Mouse (Mus musculus) hindbrain, postnatal 0 days (tissue): ENCODE data around the gene Trabd. TPM values are rescaled to one million over a fixed set of nuclear protein-coding genes. Genes with fewer than 3 reads are reported as not detected.

Experiments used
- ATAC-seq: fragments of 200-750 bp; cut with Nextera tagmentation; 2 replicates; pipeline ENCODE4 v1.8.0; 2017; ENCODE audit warnings: mild to moderate bottlenecking, moderate TSS enrichment, moderate library complexity
- DNase-seq: peaks from one replicate; pipeline ENCODE4 v3.0.0-alpha.2; 2015; ENCODE audit warnings: low spot score
- H3K27ac ChIP-seq: fragments of 300-500 bp; sonication (generic); 2 replicates; pipeline ENCODE4 v1.5.1; 2014; ENCODE audit warnings: mild to moderate bottlenecking
- H3K27me3 ChIP-seq: fragments of 300-500 bp; sonication (generic); 2 replicates; pipeline ENCODE4 v1.6.1; 2014; ENCODE audit warnings: low read length, mixed read lengths; ENCODE audit not compliant: insufficient read depth
- H3K36me3 ChIP-seq: fragments of 300-500 bp; sonication (generic); 2 replicates; pipeline ENCODE4 v1.6.1; 2014; ENCODE audit warnings: low read length, mixed read lengths; ENCODE audit not compliant: insufficient read depth
- H3K4me1 ChIP-seq: fragments of 300-500 bp; sonication (generic); 2 replicates; pipeline ENCODE4 v1.6.1; 2014; ENCODE audit warnings: antibody characterized with exemption, low read length, mixed read lengths; ENCODE audit not compliant: insufficient read depth
- H3K4me2 ChIP-seq: fragments of 300-500 bp; sonication (generic); 2 replicates; pipeline ENCODE4 v1.6.1; 2014; ENCODE audit warnings: low read depth, mild to moderate bottlenecking, low read length, moderate library complexity, mixed read lengths
- H3K4me3 ChIP-seq: fragments of 300-500 bp; sonication (generic); 2 replicates; pipeline ENCODE4 v1.5.1; 2014; ENCODE audit warnings: low read length
- H3K9ac ChIP-seq: fragments of 300-500 bp; sonication (generic); replicated peaks from 2 replicates; pipeline ENCODE4 v1.6.1; 2014; ENCODE audit warnings: mild to moderate bottlenecking, low read length, moderate library complexity, mixed read lengths
- H3K9me3 ChIP-seq: fragments of 300-500 bp; sonication (generic); 2 replicates; pipeline ENCODE4 v1.6.1; 2016; ENCODE audit warnings: low read length, mixed read lengths
- CTCF ChIP-seq: IDR thresholded peaks from 2 replicates; pipeline ENCODE4 v1.5.1; 2016; ENCODE audit warnings: antibody characterized with exemption, control low read depth, low read depth
- WGBS: fragments of 180-500 bp; shearing (Covaris S2); extraction: QIAGEN DNeasy Blood & Tissue Kit; methylation state at CpG from one replicate; pipeline ENCODE4 v1.1.7; 2014; 5-methylcytosine and 5-hydroxymethylcytosine counted together
- polyA plus RNA-seq: library from polyadenylated mRNA; unstranded; fragments of >200 nt; fragmentation: Nextera tagmentation; extraction: Ambion mirVana; gene quantifications from 2 replicates; pipeline ENCODE4 v1.2.1, GENCODE M21; 2015
- total RNA-seq: library from RNA; depleted of rRNA; stranded (reverse); fragments of >200 nt; gene quantifications from 2 replicates; pipeline ENCODE4 v1.2.3, GENCODE M21; 2014

Trabd gene
- total and polyA plus RNA-seq, 2 experiments from 2014 or later = 26.1 to 47.8 TPM

DNA sequence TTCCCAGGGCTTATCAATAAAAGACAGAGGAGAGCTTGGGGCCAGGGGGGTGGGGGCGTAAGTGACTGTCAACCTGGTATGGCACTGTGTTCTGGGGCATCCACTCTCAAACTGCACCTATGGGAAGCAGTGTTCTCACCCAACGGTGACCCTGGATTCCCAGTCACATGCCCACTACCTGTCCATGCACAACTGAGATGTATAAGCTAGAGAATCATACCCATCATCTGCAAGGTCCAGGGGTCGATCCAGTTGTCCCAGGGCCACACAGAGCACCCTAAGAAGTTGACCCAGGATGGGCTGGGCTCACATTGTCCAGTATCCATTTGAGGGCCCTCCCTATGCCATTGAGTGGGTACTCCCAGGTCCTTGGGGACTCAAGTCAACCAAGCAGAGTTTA is 49.4 kb downstream of the Trabd start:
- Histone ChIP-seq H3K36me3 (no peaks in the 10 kb centered on the region), H3K9ac (peak overlapping the region; percentile 83; the same call in 1 of the 2 replicates), H3K27ac (peak overlapping the region; percentile 93; the same call in 1 of the 2 replicates), H3K4me1 (peaks cover 33% of the 10 kb centered on the region), H3K4me2 (no peak overlapping the region), H3K9me3 (no peaks in the 10 kb centered on the region), H3K27me3 (no peaks in the 10 kb centered on the region), H3K4me3 (no peak overlapping the region)
- DNase-seq (no peak), ATAC-seq (no peak)
- no peak for TF ChIP-seq CTCF
- 91% methylated on average over 3 of the region's 3 CpGs for WGBS

DNA sequence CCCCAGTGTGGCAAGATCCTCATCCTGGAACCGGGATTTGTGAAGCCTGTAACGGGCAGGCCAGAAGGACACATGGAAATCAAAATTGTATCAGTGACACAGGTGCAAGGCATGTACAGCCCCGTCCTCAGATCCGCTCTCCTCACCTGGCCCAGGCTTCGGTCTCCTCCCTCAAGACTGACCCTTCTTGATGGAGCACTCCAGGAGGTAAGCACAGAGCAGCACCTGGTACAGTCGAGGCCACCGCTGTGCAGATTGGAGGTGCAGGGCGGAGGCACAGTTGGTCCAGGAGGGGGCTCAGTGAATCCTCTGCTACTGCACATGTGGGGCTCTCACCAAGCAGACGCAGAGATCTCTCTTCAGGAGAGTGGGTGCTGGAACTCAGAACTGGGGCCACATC is 50.4 kb downstream of the Trabd start:
- no peak for TF ChIP-seq CTCF
- H3K4me1 ChIP-seq = peaks cover 33% of the 10 kb centered on the region
- WGBS = 98% methylated on average over 9 of the region's 9 CpGs
- H3K27me3 ChIP-seq = no peaks in the 10 kb centered on the region
- no peak overlapping the region for H3K4me2 ChIP-seq
- no peak overlapping the region for H3K9ac ChIP-seq
- no peak overlapping the region for H3K27ac ChIP-seq
- H3K36me3 ChIP-seq = no peaks in the 10 kb centered on the region
- H3K4me3 ChIP-seq = no peak overlapping the region
- H3K9me3 ChIP-seq = no peaks in the 10 kb centered on the region
- ATAC-seq (no peak), DNase-seq (no peak)

DNA sequence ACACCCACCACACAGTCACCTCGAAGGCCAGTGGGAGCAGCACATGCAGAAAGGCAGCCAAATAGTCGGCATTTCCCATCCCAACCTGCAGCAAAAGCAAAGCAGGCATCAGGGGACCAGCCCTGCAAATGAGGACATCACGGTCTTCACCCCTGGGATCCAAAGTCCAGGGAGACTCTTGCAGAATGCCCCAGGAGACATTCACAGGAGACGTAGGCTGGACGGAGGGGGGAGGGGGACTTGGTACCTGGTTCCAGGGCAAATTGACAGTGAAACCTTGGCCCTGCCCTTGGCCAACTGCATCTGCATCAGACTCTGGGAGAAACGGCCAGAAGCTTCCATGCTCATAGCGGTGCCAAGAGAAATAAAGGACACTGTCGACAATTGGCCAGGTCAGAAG is 51.7 kb downstream of the Trabd start:
- ATAC-seq (no peak), DNase-seq (no peak)
- H3K27ac ChIP-seq = no peak overlapping the region
- 86% methylated on average over 8 of the region's 8 CpGs for WGBS
- no peak overlapping the region for H3K4me3 ChIP-seq
- no peak overlapping the region for H3K4me2 ChIP-seq
- H3K36me3 ChIP-seq = no peaks in the 10 kb centered on the region
- H3K27me3 ChIP-seq = no peaks in the 10 kb centered on the region
- H3K4me1 ChIP-seq = peaks cover 23% of the 10 kb centered on the region
- H3K9ac ChIP-seq = no peak overlapping the region
- no peak for TF ChIP-seq CTCF
- H3K9me3 ChIP-seq = no peaks in the 10 kb centered on the region

DNA sequence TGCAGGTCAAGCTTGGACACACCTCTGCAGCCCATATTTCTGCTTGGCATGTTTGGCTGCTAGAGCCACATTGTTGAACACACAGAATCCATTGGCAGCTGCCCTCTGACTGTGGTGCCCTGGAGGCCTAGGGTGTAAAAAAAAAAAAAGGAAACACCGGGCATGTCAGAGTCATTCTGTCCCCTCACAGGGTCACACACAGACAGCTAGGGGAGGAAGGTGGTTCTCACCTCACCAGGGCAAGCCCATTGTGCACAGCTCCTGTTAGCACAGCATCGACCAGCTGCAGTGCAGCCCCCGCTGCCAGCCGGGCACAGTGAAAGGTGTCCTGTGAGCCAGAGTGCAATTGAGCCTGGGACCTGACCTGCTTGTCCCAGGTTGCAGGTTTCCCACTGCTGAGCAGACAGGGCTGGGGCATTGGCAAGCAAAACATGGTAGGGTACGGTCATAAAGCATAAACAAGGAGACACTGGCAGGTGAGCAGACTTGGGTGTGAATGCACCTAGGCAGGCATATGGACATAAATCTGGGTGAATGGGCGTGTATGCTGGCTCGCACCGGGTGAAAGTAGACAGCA is 52.5 kb downstream of the Trabd start:
- no peaks in the 10 kb centered on the region for H3K9me3 ChIP-seq
- ATAC-seq (no peak), DNase-seq (no peak)
- peak overlapping the region; percentile 78 for H3K4me2 ChIP-seq
- peak overlapping the region; percentile 76; the same call in 1 of the 2 replicates for H3K27ac ChIP-seq
- peak overlapping the region; percentile 58 for H3K4me3 ChIP-seq
- H3K27me3 ChIP-seq = no peaks in the 10 kb centered on the region
- 81% methylated on average over 8 of the region's 8 CpGs for WGBS
- peak overlapping the region; percentile 63; the same call in 1 of the 2 replicates for H3K9ac ChIP-seq
- H3K36me3 ChIP-seq = no peaks in the 10 kb centered on the region
- no peak for TF ChIP-seq CTCF
- H3K4me1 ChIP-seq = peaks cover 16% of the 10 kb centered on the region

DNA sequence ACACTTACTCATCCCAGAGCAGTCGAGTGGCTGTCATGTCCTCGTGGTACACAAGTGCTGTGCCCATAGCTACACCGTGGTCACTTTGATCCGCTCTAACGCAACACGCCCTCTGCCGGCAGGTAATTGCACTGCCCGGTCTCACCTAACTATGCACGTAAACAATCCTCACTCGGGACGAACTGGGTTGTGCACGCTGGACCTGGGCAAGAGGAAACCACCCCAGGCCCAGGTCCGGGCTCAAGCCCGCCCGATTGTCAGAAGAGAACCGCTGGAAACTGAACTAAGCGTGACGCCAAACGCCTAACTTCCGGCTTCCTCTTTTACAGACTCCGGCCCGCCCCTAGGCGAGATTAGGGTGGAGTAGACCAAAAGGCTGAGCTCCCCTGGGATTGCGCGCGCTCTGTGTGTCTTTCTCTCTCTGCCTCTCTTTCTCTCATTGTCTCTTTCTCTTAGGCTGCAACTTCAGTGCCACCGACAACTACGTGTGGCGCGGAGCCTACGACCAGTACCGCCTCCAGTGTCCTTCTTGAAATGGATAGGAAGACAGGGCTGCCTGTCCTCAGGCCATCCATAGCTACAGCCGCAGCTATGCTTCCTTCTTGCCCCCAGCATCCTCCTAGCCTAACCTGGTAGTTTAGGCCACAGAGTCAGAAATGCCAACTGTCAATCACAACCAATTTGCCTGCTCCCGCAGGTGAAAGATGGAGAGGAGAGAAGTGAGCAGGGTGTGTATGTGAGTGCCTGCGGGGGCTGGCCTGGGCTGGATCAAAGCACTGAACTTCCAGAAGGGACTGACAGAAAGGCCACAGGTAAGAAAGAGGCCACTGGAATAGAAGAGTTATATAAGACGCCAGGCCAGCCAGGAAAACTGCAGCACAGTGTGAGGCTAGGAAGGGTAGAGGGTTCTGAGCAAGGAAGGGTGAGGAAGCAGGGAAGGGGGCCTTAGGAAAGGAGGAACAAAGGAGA is 53.7 kb downstream of the Trabd start, which contains the start of gene Hdac10:
Gene Hdac10, minus strand, starts transcription at position 319 of the 969 bp plus-strand sequence.
- TF ChIP-seq CTCF = peak; percentile 95
- peak within 1 kb of the TSS; percentile 58 for H3K4me3 ChIP-seq
- H3K9me3 ChIP-seq = no peaks in the 10 kb centered on the region
- peak within 1 kb of the TSS; percentile 78 for H3K4me2 ChIP-seq
- ATAC-seq = peak; percentile 91
- H3K9ac ChIP-seq = peak within 1 kb of the TSS; percentile 63
- no peaks in the 10 kb centered on the region for H3K36me3 ChIP-seq
- peaks cover 13% of the 10 kb centered on the region for H3K4me1 ChIP-seq
- H3K27me3 ChIP-seq = no peaks in the 10 kb centered on the region
- 3% methylated on average over 36 of the region's 36 CpGs for WGBS
- peak; percentile 91 for DNase-seq
- peak within 1 kb of the TSS; percentile 76 for H3K27ac ChIP-seq

DNA sequence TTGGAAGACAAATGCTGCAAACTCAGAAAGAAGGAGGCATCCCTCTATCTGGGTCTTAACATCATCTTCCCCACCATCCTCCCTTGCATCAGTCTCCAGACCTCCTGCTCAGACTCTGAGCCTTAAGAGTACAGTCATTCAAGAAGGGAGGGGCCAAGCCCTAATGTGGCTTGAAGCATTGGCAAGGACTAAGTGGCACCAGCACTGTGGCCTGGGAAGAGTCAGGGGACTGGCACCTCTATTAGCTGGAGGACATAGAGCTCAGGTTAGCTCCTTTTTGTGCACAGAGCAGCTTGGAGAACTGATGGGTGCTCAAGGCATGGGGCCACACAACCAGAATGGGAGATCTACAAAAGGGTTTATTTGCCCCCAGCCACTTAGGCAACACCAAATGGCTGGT is 55.3 kb downstream of the Trabd start:
- DNase-seq (no peak), ATAC-seq (no peak)
- no peaks in the 10 kb centered on the region for H3K36me3 ChIP-seq
- H3K4me3 ChIP-seq = no peak overlapping the region
- H3K4me2 ChIP-seq = no peak overlapping the region
- TF ChIP-seq CTCF = no peak
- H3K4me1 ChIP-seq = peaks cover 12% of the 10 kb centered on the region
- no peaks in the 10 kb centered on the region for H3K9me3 ChIP-seq
- H3K27ac ChIP-seq = no peak overlapping the region
- H3K27me3 ChIP-seq = no peaks in the 10 kb centered on the region
- H3K9ac ChIP-seq = no peak overlapping the region
